Mouse (Mus musculus) MEL (cell line): ENCODE results near the gene Schip1. TPM values are rescaled to one million over a fixed set of nuclear protein-coding genes. Genes with fewer than 3 reads are reported as not detected.

Source experiments
- DNase-seq: peaks from one replicate; pipeline ENCODE4 v3.0.0; 2011; ENCODE audit warnings: low read depth, low spot score
- H3K27ac ChIP-seq: 2 replicates; pipeline ENCODE4 v1.5.1; 2012; ENCODE audit warnings: low read depth, mild to moderate bottlenecking, control low read depth, low read length, moderate library complexity; ENCODE audit not compliant: control insufficient read depth
- H3K27me3 ChIP-seq, 2 experiments: fragments of 150-350 bp in 1 of 2; sonication (generic) in 1 of 2; 2 replicates each; pipeline ENCODE4 v1.6.1; 2012; ENCODE audit warnings: low read length in 2 of 2, mild to moderate bottlenecking in 2 of 2, improper control_type of control experiment in 1 of 2, moderate library complexity in 1 of 2; ENCODE audit not compliant: insufficient read depth in 2 of 2, control insufficient read depth in 1 of 2
- H3K36me3 ChIP-seq, 2 experiments: 2 replicates each; pipeline ENCODE4 v1.6.1; 2012 to 2014; ENCODE audit warnings: low read length in 2 of 2, improper control_type of control experiment in 1 of 2, inconsistent platforms in 1 of 2, mild to moderate bottlenecking in 1 of 2; ENCODE audit not compliant: insufficient read depth in 2 of 2, control insufficient read depth in 1 of 2
- H3K4me1 ChIP-seq, 2 experiments: fragments of 150-350 bp in 1 of 2; sonication (generic) in 1 of 2; 2 replicates each; pipeline ENCODE4 v1.6.1; 2012; ENCODE audit warnings: low read length in 2 of 2, improper control_type of control experiment in 1 of 2, mild to moderate bottlenecking in 1 of 2; ENCODE audit not compliant: insufficient read depth in 2 of 2, control insufficient read depth in 1 of 2
- H3K4me3 ChIP-seq, 2 experiments: fragments of 150-350 bp in 1 of 2; sonication (generic) in 1 of 2; 2 replicates each; pipeline ENCODE4 v1.5.1; 2012; ENCODE audit warnings: low read depth in 2 of 2, low read length in 2 of 2, mild to moderate bottlenecking in 2 of 2, moderate library complexity in 2 of 2, control low read depth in 1 of 2, improper control_type of control experiment in 1 of 2; ENCODE audit not compliant: control insufficient read depth in 1 of 2, insufficient read depth in 1 of 2
- H3K79me2 ChIP-seq: 2 replicates; pipeline ENCODE4 v1.6.1; 2012; ENCODE audit warnings: mild to moderate bottlenecking, low read length, moderate library complexity; ENCODE audit not compliant: control insufficient read depth, poor library complexity, insufficient read depth
- H3K9ac ChIP-seq: 2 replicates; pipeline ENCODE4 v1.6.1; 2012; ENCODE audit warnings: low read depth, mild to moderate bottlenecking, control low read depth, low read length, moderate library complexity; ENCODE audit not compliant: control insufficient read depth, poor library complexity, severe bottlenecking
- H3K9me3 ChIP-seq: fragments of 150-350 bp; sonication (generic); replicated peaks from 2 replicates; pipeline ENCODE4 v1.6.1; 2012; ENCODE audit warnings: mild to moderate bottlenecking, low read length, improper control_type of control experiment, moderate library complexity; ENCODE audit not compliant: insufficient read depth
- CTCF ChIP-seq, 3 experiments: IDR thresholded peaks in 2 of 3; conservative IDR thresholded peaks in 1 of 3; 2 replicates each; pipeline ENCODE4 v1.5.1; 2011 to 2012; ENCODE audit warnings: low read length in 3 of 3, low read depth in 2 of 3, mild to moderate bottlenecking in 2 of 3, improper control_type of control experiment in 1 of 3, inconsistent platforms in 1 of 3, mixed read lengths in 1 of 3, moderate library complexity in 1 of 3; ENCODE audit not compliant: control insufficient read depth in 1 of 3, insufficient read depth in 1 of 3, poor library complexity in 1 of 3, severe bottlenecking in 1 of 3
- ELF1 ChIP-seq: IDR thresholded peaks from 2 replicates; pipeline ENCODE4 v1.6.1; 2014; ENCODE audit warnings: low read depth, mild to moderate bottlenecking, inconsistent platforms, low read length, improper control_type of control experiment, moderate library complexity
- EP300 ChIP-seq, 2 experiments: IDR thresholded peaks; 2 replicates each; pipeline ENCODE4 v1.6.1; 2011; ENCODE audit warnings: improper control_type of control experiment in 2 of 2, low read length in 2 of 2, low read depth in 1 of 2, mild to moderate bottlenecking in 1 of 2
- ETS1 ChIP-seq: IDR thresholded peaks from 2 replicates; pipeline ENCODE4 v1.6.1; 2012; ENCODE audit warnings: low read depth, mild to moderate bottlenecking, inconsistent platforms, low read length, improper control_type of control experiment, moderate library complexity
- HCFC1 ChIP-seq: IDR thresholded peaks from 2 replicates; pipeline ENCODE4 v1.6.1; 2012; ENCODE audit warnings: low read depth, mild to moderate bottlenecking, inconsistent platforms, low read length, improper control_type of control experiment, moderate library complexity
- MEF2A ChIP-seq: IDR thresholded peaks from 2 replicates; pipeline ENCODE4 v1.6.1; 2014; ENCODE audit warnings: low read depth, mild to moderate bottlenecking, inconsistent platforms, low read length, improper control_type of control experiment; ENCODE audit not compliant: poor library complexity, insufficient replicate concordance, severe bottlenecking; ENCODE audit errors: extremely low read depth
- NELFE ChIP-seq: IDR thresholded peaks from 2 replicates; pipeline ENCODE4 v1.6.1; 2011; ENCODE audit warnings: low read depth, low read length, improper control_type of control experiment
- POLR2AphosphoS2 ChIP-seq: IDR thresholded peaks from 2 replicates; pipeline ENCODE4 v1.6.1; 2011; ENCODE audit warnings: low read length, improper control_type of control experiment
- RAD21 ChIP-seq: IDR thresholded peaks from 2 replicates; pipeline ENCODE4 v1.6.1; 2011; ENCODE audit warnings: mild to moderate bottlenecking, low read depth, low read length, improper control_type of control experiment
- RCOR1 ChIP-seq: IDR thresholded peaks from 2 replicates; pipeline ENCODE4 v1.6.1; 2012; ENCODE audit warnings: low read depth, mild to moderate bottlenecking, inconsistent platforms, low read length, improper control_type of control experiment
- SIN3A ChIP-seq: IDR thresholded peaks from 2 replicates; pipeline ENCODE4 v1.6.1; 2012; ENCODE audit warnings: low read length, improper control_type of control experiment, inconsistent platforms
- TBP ChIP-seq: IDR thresholded peaks from 2 replicates; pipeline ENCODE4 v1.8.0; 2011; ENCODE audit warnings: low read depth, low read length, improper control_type of control experiment
- UBTF ChIP-seq: IDR thresholded peaks from 2 replicates; pipeline ENCODE4 v1.6.1; 2012; ENCODE audit warnings: low read depth, mild to moderate bottlenecking, inconsistent platforms, low read length, improper control_type of control experiment, moderate library complexity, borderline replicate concordance; ENCODE audit not compliant: insufficient read depth
- USF1 ChIP-seq: IDR thresholded peaks from 2 replicates; pipeline ENCODE4 v1.6.1; 2014; ENCODE audit warnings: low read depth, mild to moderate bottlenecking, inconsistent platforms, low read length, improper control_type of control experiment, moderate library complexity
- ZNF384 ChIP-seq: IDR thresholded peaks from 2 replicates; pipeline ENCODE4 v1.6.1; 2012; ENCODE audit warnings: low read depth, mild to moderate bottlenecking, inconsistent platforms, low read length, improper control_type of control experiment
- polyA plus RNA-seq, 2 experiments: library from polyadenylated mRNA; stranded (reverse) in 1 of 2; unstranded in 1 of 2; fragments of >175 nt in 1 of 2; fragments of >200 nt in 1 of 2; gene quantifications; 2 replicates each; pipeline versions ENCODE4 v1.2.1 to v1.2.4; 2012; ENCODE audit warnings: low replicate concordance in 2 of 2, low read depth in 1 of 2; ENCODE audit not compliant: insufficient read length in 2 of 2, insufficient read depth in 1 of 2, missing spikeins in 1 of 2
- total RNA-seq: library from RNA; depleted of rRNA; stranded (reverse); fragments of 300-350 nt; gene quantifications from 2 replicates; pipeline ENCODE4 v1.2.3, GENCODE M21; 2012

Schip1 gene
- total and polyA plus RNA-seq, 3 experiments: 10.1 to 12.4 TPM; not detected in 1

DNA sequence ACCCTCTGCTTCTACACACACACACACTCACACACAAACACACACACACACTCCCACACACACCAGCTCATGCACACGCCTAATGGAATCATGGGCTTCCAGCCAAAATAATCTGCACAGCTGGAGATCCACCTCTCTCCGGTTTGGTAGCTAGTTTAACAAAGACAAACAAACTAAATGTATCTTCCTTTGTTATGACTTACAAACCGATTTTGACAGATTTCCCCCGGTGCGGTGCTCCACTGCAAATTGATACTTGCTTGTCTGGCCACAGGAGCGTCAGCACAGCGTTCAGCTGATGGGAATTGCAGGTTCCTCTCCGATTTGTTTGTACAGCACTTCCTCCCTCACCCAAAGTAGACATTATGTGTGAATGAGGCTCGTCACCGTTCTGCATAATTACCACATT lies 310.5 kb downstream of the Schip1 start:
- no peaks in the 10 kb centered on the region for H3K79me2 ChIP-seq
- H3K27me3 ChIP-seq: no peaks in the 10 kb centered on the region; a peak in 1 of 4 replicates
- H3K36me3 ChIP-seq: no peaks in the 10 kb centered on the region
- H3K27ac ChIP-seq: no peak overlapping the region
- H3K4me3 ChIP-seq: no peak overlapping the region
- 0 out of 4 replicates have a peak, but pooled peaks cover 0 to 2% of the 10 kb centered on the region in 2 experiments for H3K4me1 ChIP-seq
- no peak for DNase-seq
- no peaks in the 10 kb centered on the region for H3K9me3 ChIP-seq
- no peak for TF ChIP-seq SIN3A
- no peak for TF ChIP-seq USF1
- no peak for TF ChIP-seq RAD21
- H3K9ac ChIP-seq: no peak overlapping the region

- TF ChIP-seq ETS1 (no peak), EP300 (IDR thresholded peaks at IDR 0.05; ENCODE audit: low read depth in 1 of 2, low read length in 2 of 2) (peak in 1 of 2 experiments; percentile 40; a peak in 1 of 4 replicates)
- TF ChIP-seq, all 39 proteins: peak for 1
- H3K79me2 ChIP-seq: no peaks in the 10 kb centered on the region
- H3K27ac ChIP-seq: no peak overlapping the region
- peak; percentile 3 for DNase-seq
- no peaks in the 10 kb centered on the region for H3K9me3 ChIP-seq
- H3K36me3 ChIP-seq: no peaks in the 10 kb centered on the region
- no peak overlapping the region for H3K4me3 ChIP-seq
- H3K27me3 ChIP-seq: no peaks in the 10 kb centered on the region
- no peak overlapping the region for H3K9ac ChIP-seq
- H3K4me1 ChIP-seq: 0 out of 4 replicates have a peak, but pooled peaks cover 0 to 2% of the 10 kb centered on the region in 2 experiments
These were observed 313.0 kb downstream of the Schip1 start for GRCm38 (mm10) chr3:68377452-68378198.

DNA sequence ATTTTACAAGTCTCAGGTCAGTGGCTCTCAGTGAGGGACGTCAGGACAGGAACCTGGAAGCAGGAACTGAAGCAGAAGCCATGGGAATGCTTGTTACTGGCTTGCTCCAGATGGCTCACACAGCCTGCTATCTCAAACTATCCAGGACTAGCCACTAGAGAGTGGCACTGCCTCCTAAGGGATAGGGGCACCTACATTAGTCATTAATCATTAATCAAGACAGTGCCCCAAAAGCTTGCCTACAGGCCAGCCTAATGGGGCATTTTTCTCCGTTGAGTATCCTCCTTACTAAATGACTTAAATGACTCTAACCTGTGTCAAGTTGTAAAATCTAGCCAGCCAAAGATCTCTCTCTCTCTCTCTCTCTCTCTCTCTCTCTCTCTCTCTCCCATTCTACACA lies 314.2 kb downstream of the Schip1 start:
- no peak overlapping the region for H3K27ac ChIP-seq
- no peaks in the 10 kb centered on the region for H3K27me3 ChIP-seq
- no peak for DNase-seq
- 0 out of 4 replicates have a peak, but pooled peaks cover 0 to 2% of the 10 kb centered on the region in 2 experiments for H3K4me1 ChIP-seq
- H3K36me3 ChIP-seq: no peaks in the 10 kb centered on the region
- H3K4me3 ChIP-seq: no peak overlapping the region
- TF ChIP-seq ZNF384: no peak
- no peak for TF ChIP-seq ELF1
- TF ChIP-seq RCOR1: no peak
- TF ChIP-seq UBTF: no peak
- no peak for TF ChIP-seq MEF2A
- no peak for TF ChIP-seq POLR2AphosphoS2
- no peak for TF ChIP-seq HCFC1
- TF ChIP-seq TBP: no peak
- no peak for TF ChIP-seq NELFE
- no peak for TF ChIP-seq USF1
- no peak for TF ChIP-seq ETS1
- no peak for TF ChIP-seq CTCF (IDR thresholded peaks at IDR 0.05 in 2 of 3, conservative IDR thresholded peaks at IDR 0.05 in 1 of 3; ENCODE audit: control insufficient read depth in 1 of 3, insufficient read depth in 1 of 3, low read depth in 2 of 3, low read length in 3 of 3, poor library complexity in 1 of 3, severe bottlenecking in 1 of 3)
- H3K9me3 ChIP-seq: no peaks in the 10 kb centered on the region
- no peaks in the 10 kb centered on the region for H3K79me2 ChIP-seq
- H3K9ac ChIP-seq: no peak overlapping the region
